Mouse (Mus musculus) megakaryocyte, embryonic 14.5 days (primary cell): ENCODE measurements around the gene Gm10401.

Experiments
- FLI1 ChIP-seq: IDR thresholded peaks from 2 replicates; pipeline ENCODE4 v1.6.1; 2012; ENCODE audit warnings: low read length, inconsistent platforms, mixed read lengths
- GATA1 ChIP-seq: IDR thresholded peaks from 3 replicates; pipeline ENCODE4 v1.6.1; 2012; ENCODE audit warnings: mixed read lengths, low read length, inconsistent platforms, borderline replicate concordance

GRCm38 (mm10) chr5:115147388-115147787 is 49.3 kb upstream of the Gm10401 start:
- TF ChIP-seq GATA1 (no peak), FLI1 (no peak)
